Mouse (Mus musculus): ENCODE results near the gene Gm20721. TPM values are rescaled to one million over a fixed set of nuclear protein-coding genes. Genes with fewer than 3 reads are reported as not detected.
"Not testable (repeated sequence)": the region's sequence is repeated elsewhere in the genome, so short reads cannot be mapped to it uniquely, and the experiment has no call there.

Gene Gm20721
- 7.4 and 8.8 TPM in 2 replicates for polyA plus RNA-seq (2016; fragmentation: Nextera tagmentation; extraction: Ambion mirVana)

DNA sequence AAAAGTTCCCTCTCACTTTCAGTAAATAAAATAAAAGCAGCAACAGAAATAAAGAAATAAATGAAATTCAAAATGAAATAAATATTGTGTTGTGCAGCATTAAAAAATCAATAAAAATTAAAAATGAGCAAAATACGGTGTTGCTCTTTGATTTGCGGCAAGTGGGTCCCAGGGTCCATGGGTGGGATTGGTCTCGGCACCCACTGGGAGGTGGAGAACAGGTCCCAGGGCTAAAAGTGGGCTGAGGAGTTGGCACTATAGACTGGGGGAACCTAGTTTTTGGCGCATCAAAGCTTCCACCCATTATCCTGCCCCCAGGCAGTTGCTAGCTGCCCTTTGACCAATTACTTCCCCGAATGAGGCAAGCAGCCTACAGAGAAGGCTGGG lies at the start of gene Gm20721:
Gene Gm20721, minus strand, starts transcription at position 101 of the 387 bp plus-strand sequence.
- 93% methylated on average over 5 of the region's 5 CpGs for WGBS
- Histone ChIP-seq H3K4me3 (no peak within 1 kb of the TSS), H3K36me3 (peaks cover 46% of the 10 kb centered on the region), H3K4me2 (replicated peaks) (no peak within 1 kb of the TSS), H3K9ac (replicated peaks) (no peak within 1 kb of the TSS), H3K9me3 (0 out of 2 replicates have a peak, but pooled peaks cover 2% of the 10 kb centered on the region), H3K27me3 (no peaks in the 10 kb centered on the region), H3K27ac (replicated peaks) (no peak within 1 kb of the TSS), H3K4me1 (peaks cover 17% of the 10 kb centered on the region)
- no peak for ATAC-seq (ENCODE audit: low FRiP score, low read depth)

- Histone ChIP-seq H3K4me3 (no peak overlapping the region), H3K9ac (replicated peaks) (no peak overlapping the region), H3K4me1 (no peaks in the 10 kb centered on the region), H3K36me3 (no peaks in the 10 kb centered on the region), H3K9me3 (no peaks in the 10 kb centered on the region; the same call in 1 of the 2 replicates), H3K4me2 (replicated peaks) (no peak overlapping the region), H3K27me3 (no peaks in the 10 kb centered on the region), H3K27ac (replicated peaks) (no peak overlapping the region)
- no peak for ATAC-seq (ENCODE audit: low FRiP score, low read depth)
- 88% methylated on average over 5 of the region's 5 CpGs for WGBS
These were observed 46.9 kb upstream of the Gm20721 start for GRCm38 (mm10) chr2:174393383-174393782.

- no peaks in the 10 kb centered on the region; the same call in 1 of the 2 replicates for H3K9me3 ChIP-seq
- no peak overlapping the region for H3K4me2 ChIP-seq (replicated peaks)
- no peak overlapping the region for H3K9ac ChIP-seq (replicated peaks)
- H3K36me3 ChIP-seq: no peaks in the 10 kb centered on the region
- no peak for ATAC-seq (ENCODE audit: low FRiP score, low read depth)
- no peak overlapping the region for H3K4me3 ChIP-seq
- H3K27me3 ChIP-seq: no peaks in the 10 kb centered on the region
- no peak overlapping the region for H3K27ac ChIP-seq (replicated peaks)
- H3K4me1 ChIP-seq: no peaks in the 10 kb centered on the region
- WGBS: 64% methylated on average over 9 of the region's 9 CpGs
These were observed 46.0 kb upstream of the Gm20721 start for GRCm38 (mm10) chr2:174392554-174392953.

DNA sequence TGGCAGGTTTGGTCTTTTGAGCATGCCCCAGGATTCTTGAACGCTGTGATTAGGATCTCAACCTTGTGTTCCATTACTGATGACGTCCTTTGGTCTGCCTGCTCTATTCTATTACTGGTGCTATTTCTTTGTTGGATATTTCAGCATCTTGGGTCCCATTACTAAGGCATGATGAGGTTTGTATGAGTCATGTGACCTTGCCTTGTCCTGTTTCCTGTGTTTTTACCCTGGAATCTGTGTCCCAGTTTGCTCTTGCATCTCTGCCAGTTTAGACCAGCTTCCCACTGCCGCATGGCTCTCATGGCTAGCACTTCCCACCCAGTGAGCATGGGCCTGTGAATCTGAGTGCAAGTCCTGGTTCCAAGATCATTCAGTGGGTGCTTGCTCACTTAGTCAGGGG lies 45.4 kb upstream of the Gm20721 start:
- H3K9ac ChIP-seq (replicated peaks): no peak overlapping the region
- 92% methylated on average over 3 of the region's 3 CpGs for WGBS
- no peaks in the 10 kb centered on the region; the same call in 1 of the 2 replicates for H3K9me3 ChIP-seq
- H3K4me1 ChIP-seq: no peaks in the 10 kb centered on the region
- H3K4me3 ChIP-seq: no peak overlapping the region
- H3K27ac ChIP-seq (replicated peaks): no peak overlapping the region
- no peaks in the 10 kb centered on the region for H3K36me3 ChIP-seq
- ATAC-seq (ENCODE audit: low FRiP score, low read depth): no peak
- no peak overlapping the region for H3K4me2 ChIP-seq (replicated peaks)
- H3K27me3 ChIP-seq: no peaks in the 10 kb centered on the region

- Histone ChIP-seq H3K9ac (replicated peaks) (no peak overlapping the region), H3K27me3 (no peaks in the 10 kb centered on the region), H3K9me3 (no peaks in the 10 kb centered on the region), H3K4me3 (no peak overlapping the region), H3K4me2 (replicated peaks) (no peak overlapping the region), H3K36me3 (no peaks in the 10 kb centered on the region), H3K27ac (replicated peaks) (no peak overlapping the region), H3K4me1 (no peaks in the 10 kb centered on the region)
- no peak for ATAC-seq (ENCODE audit: low FRiP score, low read depth)
- WGBS: 89% methylated on average over 9 of the region's 9 CpGs
These were observed 34.5 kb upstream of the Gm20721 start for GRCm38 (mm10) chr2:174381021-174381420.

GRCm38 (mm10) chr2:174366571-174366970 lies 20.1 kb upstream of the Gm20721 start:
- Histone ChIP-seq H3K9ac (replicated peaks) (no peak overlapping the region), H3K27me3 (no peaks in the 10 kb centered on the region), H3K4me3 (no peak overlapping the region), H3K4me2 (replicated peaks) (no peak overlapping the region), H3K27ac (replicated peaks) (no peak overlapping the region), H3K4me1 (no peaks in the 10 kb centered on the region), H3K36me3 (no peaks in the 10 kb centered on the region), H3K9me3 (no peaks in the 10 kb centered on the region)
- no peak for ATAC-seq (ENCODE audit: low FRiP score, low read depth)
- WGBS: 88% methylated on average over 10 of the region's 10 CpGs

- Histone ChIP-seq H3K9me3 (no peaks in the 10 kb centered on the region), H3K36me3 (no peaks in the 10 kb centered on the region), H3K9ac (replicated peaks) (no peak overlapping the region), H3K4me1 (no peaks in the 10 kb centered on the region), H3K27ac (replicated peaks) (no peak overlapping the region), H3K4me2 (replicated peaks) (no peak overlapping the region), H3K27me3 (no peaks in the 10 kb centered on the region), H3K4me3 (no peak overlapping the region)
- ATAC-seq (ENCODE audit: low FRiP score, low read depth): no peak
- WGBS: 75% methylated on average over 4 of the region's 4 CpGs
These were observed 13.1 kb upstream of the Gm20721 start for GRCm38 (mm10) chr2:174359656-174360055.

GRCm38 (mm10) chr2:174358516-174358915 lies 12.0 kb upstream of the Gm20721 start:
- H3K4me3 ChIP-seq: no peak overlapping the region
- H3K4me2 ChIP-seq (replicated peaks): no peak overlapping the region
- no peaks in the 10 kb centered on the region for H3K27me3 ChIP-seq
- no peak overlapping the region for H3K27ac ChIP-seq (replicated peaks)
- no peaks in the 10 kb centered on the region for H3K4me1 ChIP-seq
- no peak for ATAC-seq (ENCODE audit: low FRiP score, low read depth)
- WGBS: 90% methylated on average over 4 of the region's 4 CpGs
- H3K9ac ChIP-seq (replicated peaks): no peak overlapping the region
- H3K36me3 ChIP-seq: no peaks in the 10 kb centered on the region
- H3K9me3 ChIP-seq: no peaks in the 10 kb centered on the region

DNA sequence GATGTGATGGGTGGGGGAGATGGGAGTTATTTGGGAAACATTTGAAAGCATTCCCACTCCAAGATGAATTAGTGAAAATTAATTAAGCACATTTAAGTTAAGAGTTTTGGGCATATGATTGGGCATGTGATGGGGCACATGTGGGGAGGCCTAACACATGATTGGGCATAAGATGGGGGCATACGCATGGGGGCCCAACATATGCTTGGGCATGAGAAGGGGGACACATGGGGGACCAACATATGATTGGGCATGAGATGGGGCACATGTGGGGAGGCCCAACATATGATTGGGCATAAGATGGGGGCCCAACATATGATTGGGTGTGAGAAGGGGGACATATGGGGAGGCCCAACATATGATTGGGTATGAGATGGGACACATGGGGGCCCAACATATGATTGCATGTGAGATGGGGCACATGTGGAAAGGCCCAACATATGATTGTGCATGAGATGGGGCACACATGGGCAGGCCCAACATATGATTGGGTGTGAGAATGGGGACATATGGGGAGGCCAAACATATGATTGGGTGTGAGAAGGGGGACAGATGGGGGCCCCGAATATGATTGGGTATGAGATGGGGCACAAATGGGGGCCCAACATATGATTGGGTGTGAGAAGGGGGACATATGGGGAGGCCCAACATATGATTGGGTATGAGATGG lies 622 bp upstream of the Gm20721 start:
- not testable (repeated sequence) for H3K27ac ChIP-seq (replicated peaks); H3K4me3 ChIP-seq; ATAC-seq (ENCODE audit: low FRiP score, low read depth); H3K27me3 ChIP-seq; H3K9ac ChIP-seq (replicated peaks); H3K4me2 ChIP-seq (replicated peaks); H3K9me3 ChIP-seq
- 94% methylated on average over 2 of the region's 2 CpGs for WGBS
- Histone ChIP-seq H3K36me3 (peaks cover 41% of the 10 kb centered on the region), H3K4me1 (peaks cover 17% of the 10 kb centered on the region)

DNA sequence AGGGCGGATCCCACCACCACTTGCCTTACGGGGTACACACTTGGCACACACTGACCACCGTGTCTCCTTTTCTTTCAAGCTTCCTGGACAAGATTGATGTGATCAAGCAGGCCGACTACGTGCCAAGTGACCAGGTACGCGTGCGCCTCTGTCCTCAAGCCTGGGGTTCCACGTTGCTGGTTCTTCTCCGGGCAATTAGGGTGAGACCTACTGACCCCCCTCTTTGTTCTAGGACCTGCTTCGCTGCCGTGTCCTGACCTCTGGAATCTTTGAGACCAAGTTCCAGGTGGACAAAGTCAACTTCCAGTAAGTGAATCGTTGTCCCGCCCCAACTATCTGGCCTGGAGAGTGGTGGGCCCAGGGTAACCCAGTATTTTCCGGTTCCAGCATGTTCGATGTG lies 1.5 kb downstream of the Gm20721 start:
- H3K4me2 ChIP-seq (replicated peaks): no peak overlapping the region
- H3K27ac ChIP-seq (replicated peaks): no peak overlapping the region
- no peaks in the 10 kb centered on the region for H3K27me3 ChIP-seq
- 0 out of 2 replicates have a peak, but pooled peaks cover 2% of the 10 kb centered on the region for H3K9me3 ChIP-seq
- H3K9ac ChIP-seq (replicated peaks): no peak overlapping the region
- H3K4me1 ChIP-seq: peaks cover 20% of the 10 kb centered on the region
- ATAC-seq (ENCODE audit: low FRiP score, low read depth): no peak
- H3K36me3 ChIP-seq: peaks cover 46% of the 10 kb centered on the region
- no peak overlapping the region for H3K4me3 ChIP-seq
- 96% methylated on average over 16 of the region's 16 CpGs for WGBS

DNA sequence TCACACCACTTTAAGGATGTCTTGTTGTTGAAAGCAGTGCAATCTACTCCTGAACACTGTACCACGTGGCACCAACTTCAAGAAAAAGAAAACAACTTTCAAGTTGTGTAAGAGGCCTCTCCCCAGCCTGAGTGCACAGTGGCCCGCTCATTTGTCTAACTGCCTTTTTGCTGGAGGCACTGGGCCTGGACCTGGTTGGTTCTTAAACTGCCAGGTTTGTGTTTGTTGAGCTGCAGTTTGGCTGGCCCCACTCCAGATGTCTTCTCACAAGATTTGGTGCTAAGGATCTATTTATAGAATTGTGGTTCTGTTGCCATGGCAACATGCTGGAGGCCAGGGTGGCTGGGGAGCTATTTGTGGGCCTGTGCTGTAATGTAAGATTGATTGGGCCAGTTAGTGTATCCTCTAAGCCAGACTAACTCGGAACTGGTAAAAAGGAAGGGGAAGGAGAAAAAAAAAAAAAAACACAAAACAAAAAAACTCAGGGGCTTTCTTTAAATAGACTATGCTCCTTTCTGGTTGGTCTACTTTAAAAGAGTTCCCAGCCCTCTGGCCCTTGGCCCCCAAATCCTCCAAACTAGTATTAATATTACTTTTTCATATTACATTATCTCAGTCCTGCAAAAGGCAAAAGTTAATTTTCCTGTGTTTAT lies 2.4 kb downstream of the Gm20721 start:
- H3K36me3 ChIP-seq: peaks cover 46% of the 10 kb centered on the region
- no peaks in the 10 kb centered on the region for H3K27me3 ChIP-seq
- H3K27ac ChIP-seq (replicated peaks): 0 out of 2 replicates have a peak overlapping the region, but pooled peaks have one; percentile 9
- H3K4me2 ChIP-seq (replicated peaks): no peak overlapping the region; the same call in 1 of the 2 replicates
- peaks cover 23% of the 10 kb centered on the region for H3K4me1 ChIP-seq
- H3K4me3 ChIP-seq: no peak overlapping the region
- ATAC-seq (ENCODE audit: low FRiP score, low read depth): peak; percentile 38; the same call in 1 of the 2 replicates
- WGBS: 74% methylated on average over 3 of the region's 3 CpGs
- H3K9ac ChIP-seq (replicated peaks): no peak overlapping the region
- 0 out of 2 replicates have a peak, but pooled peaks cover 2% of the 10 kb centered on the region for H3K9me3 ChIP-seq

DNA sequence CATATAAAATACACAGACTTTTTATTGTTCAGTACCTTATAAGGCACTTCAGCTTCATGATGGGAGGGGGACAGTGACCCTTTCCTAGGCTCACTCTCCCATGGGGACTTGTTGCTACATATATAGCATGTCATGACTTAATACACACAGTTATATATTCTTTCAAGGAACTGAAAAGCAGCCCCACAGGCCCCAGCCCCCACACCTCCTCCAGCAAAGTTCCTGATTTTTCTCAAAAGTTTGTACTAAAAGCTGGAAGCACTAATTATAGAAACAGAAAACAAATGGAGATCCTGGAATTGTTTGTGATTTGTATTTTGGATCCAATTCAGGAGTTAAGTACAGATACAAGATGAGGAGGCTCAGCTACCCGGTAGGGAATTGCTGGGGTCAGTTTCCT lies 2.9 kb downstream of the Gm20721 start:
- WGBS: 76% methylated on average over 1 of the region's 1 CpGs

More for the DNA sequence above, 2.9 kb downstream of the Gm20721 start:
- Histone ChIP-seq H3K9me3 (0 out of 2 replicates have a peak, but pooled peaks cover 2% of the 10 kb centered on the region), H3K4me3 (no peak overlapping the region), H3K27me3 (no peaks in the 10 kb centered on the region), H3K4me1 (peaks cover 23% of the 10 kb centered on the region), H3K27ac (replicated peaks) (0 out of 2 replicates have a peak overlapping the region, but pooled peaks have one; percentile 9), H3K9ac (replicated peaks) (no peak overlapping the region), H3K36me3 (peaks cover 46% of the 10 kb centered on the region), H3K4me2 (replicated peaks) (no peak overlapping the region)
- ATAC-seq (ENCODE audit: low FRiP score, low read depth): no peak
